Mouse (Mus musculus): ENCODE measurements around the gene Cdc42ep3.

Cdc42ep3 gene

DNA sequence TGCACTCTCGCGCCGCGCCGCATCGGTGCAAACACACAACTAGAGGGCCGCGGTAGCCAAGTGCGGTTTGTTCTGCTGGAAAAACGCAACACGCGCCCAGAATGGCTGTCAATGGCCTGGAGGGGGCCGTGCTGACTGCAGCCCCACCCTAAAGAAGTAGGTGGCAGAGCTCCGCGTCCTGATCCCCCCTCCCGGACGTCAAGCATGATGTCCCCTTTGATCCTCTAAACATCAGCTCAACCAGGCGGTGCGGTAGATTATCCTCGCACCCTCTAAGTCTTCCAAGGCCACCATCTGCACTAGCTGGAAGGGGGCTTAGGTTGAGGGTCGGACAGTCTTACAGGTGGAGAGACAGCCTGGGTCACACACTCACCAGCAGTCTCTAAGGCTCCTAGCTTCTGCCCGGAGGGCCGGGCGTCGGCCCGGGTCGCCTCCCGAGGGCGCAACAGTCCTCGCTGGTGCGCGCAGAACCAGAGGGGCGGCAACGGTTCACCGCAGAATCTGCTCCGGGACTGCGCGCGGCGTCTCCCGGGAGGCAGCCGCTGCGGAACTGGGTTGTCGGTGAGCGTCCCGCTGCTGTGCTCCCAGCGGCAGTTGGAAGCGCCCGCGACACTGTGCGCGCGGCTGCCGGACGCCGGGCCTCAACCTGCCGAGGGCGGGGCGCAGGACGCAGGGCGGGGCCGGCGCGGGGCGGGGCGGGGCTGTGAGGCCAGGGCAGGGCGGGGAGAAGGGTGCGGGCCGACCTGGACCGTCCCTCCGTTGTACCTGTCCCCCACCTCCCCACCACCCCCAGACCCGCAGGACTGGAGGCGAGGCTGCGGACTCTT, at the start of gene Cdc42ep3:
TSS of gene Cdc42ep3 (minus strand) at position 648 of the 827 bp plus-strand sequence.
- peak; percentile 79 for DNase-seq

GRCm38 (mm10) chr17:79400356-79400755, 45.5 kb upstream of the Cdc42ep3 start:
- no peak for DNase-seq

GRCm38 (mm10) chr17:79398416-79398815, 43.5 kb upstream of the Cdc42ep3 start:
- DNase-seq: no peak

GRCm38 (mm10) chr17:79394799-79395198, 39.9 kb upstream of the Cdc42ep3 start:
- no peak for DNase-seq

DNA sequence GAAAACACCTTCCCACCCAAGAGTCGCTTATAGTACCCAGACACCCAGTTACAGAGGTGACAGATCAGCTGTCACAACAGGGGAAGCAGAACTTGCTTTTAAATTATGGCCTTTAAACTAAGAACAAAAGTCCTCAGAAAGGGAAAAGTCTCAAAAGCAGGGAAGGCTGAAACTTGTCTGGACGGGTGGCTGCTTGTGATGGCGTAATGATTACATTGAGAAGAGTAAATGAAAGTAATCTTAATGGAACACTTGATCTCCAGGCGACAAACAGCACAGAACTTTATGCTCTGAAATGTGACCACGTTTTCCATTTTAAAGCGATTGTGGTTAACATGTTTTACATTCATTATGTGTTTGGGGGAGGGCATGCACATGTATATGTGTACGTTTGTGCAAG, 39.0 kb upstream of the Cdc42ep3 start:
- DNase-seq: no peak

DNA sequence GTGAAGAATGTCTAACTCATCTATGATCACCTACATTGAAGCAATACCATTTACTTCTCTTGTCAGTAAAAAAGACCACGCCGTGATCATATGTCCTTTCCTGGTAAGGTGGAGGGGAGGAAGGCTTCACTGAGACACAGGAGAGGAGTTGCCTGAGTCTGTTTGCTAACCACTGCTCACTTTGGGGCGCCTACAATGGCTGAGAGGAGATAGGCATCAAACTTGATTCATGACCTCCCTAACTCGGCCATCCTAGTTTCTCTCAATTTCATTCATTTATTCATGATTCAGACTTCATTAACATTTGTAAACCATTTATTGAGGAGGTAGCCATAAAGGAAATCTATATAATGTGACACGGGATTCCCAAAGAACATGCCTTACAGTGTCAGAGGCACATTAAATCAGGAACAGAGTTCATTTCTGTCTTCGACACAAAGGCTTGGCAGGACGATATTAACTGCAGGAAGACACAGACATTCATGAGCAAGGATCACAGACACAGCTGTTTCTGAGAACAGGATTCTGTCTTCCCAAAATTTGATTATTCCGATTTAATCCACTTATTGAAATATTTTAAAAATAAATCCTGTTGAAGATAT, 32.7 kb upstream of the Cdc42ep3 start:
- no peak for DNase-seq

GRCm38 (mm10) chr17:79381485-79381884, 26.6 kb upstream of the Cdc42ep3 start:
- no peak for DNase-seq

- DNase-seq: no peak
Observed at GRCm38 (mm10) chr17:79379191-79379590, 24.3 kb upstream of the Cdc42ep3 start.

DNA sequence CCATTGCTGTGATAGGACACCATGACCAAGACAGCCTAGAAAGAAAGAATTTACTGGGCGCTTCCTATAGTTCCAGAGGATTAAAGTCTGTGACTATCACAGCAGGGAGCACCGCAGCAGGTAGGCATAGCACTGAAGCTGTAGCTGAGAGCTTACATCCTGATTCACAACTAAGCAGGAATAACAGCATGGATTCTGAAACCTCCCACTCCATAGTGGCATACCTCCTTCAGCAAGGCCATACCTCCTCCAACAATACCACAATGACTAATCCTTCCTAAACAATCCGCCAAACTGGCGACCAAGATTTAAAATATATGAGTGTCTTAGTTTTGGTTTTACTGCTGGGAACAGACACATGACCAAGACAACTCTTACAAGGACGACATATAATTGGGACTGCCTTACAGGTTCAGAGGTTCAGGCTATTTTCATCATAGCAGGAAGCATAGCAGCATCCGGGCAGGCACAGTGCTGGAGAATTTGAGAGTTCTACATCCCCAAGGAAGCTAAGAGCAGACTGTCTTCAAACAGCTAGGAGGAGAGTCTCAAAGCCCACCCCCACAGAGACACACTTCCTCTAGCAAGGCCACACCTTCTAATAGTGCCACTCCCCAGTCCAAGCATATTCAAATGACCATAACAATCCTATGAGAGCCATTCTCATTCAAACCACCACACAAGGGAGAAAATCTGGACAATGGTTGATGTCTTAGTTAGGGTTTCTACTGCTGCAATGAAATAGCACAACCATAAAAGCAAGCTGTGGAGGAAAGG, 21.7 kb upstream of the Cdc42ep3 start:
- DNase-seq: no peak

GRCm38 (mm10) chr17:79372973-79373372, 18.1 kb upstream of the Cdc42ep3 start:
- DNase-seq: no peak

DNA sequence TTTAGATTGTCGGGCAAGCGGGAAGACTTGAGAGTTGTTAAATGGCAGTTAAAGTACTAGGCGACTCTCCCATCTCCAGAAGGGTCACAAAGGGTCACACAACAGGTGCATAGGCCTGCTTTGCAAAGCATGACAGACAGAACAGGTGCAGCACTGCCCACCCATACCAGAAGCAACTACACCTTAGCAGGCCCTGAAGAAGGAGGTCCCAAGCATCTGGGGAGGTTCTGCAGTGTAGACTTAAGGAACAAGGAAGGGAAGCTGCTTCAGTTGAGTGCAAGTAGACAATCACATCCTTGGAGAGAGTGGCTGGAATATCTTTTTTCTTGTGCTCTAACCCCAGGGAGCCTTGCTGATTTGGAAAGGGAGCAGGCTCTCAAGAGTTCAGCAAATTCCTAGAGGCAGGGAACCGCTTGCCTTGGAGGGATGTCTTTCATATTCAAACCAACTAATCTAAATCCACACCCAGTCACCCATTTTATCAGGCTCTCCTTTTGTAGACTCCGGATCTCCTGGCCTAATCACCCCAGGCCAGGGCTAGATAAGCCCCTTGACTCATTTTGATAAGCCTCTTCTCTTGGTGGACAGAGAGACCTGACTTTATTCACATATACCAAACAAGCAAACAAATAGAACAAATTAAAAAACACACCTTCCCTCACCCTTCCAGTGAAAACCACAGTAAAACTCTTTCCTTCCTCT, 10.0 kb upstream of the Cdc42ep3 start:
- no peak for DNase-seq

DNA sequence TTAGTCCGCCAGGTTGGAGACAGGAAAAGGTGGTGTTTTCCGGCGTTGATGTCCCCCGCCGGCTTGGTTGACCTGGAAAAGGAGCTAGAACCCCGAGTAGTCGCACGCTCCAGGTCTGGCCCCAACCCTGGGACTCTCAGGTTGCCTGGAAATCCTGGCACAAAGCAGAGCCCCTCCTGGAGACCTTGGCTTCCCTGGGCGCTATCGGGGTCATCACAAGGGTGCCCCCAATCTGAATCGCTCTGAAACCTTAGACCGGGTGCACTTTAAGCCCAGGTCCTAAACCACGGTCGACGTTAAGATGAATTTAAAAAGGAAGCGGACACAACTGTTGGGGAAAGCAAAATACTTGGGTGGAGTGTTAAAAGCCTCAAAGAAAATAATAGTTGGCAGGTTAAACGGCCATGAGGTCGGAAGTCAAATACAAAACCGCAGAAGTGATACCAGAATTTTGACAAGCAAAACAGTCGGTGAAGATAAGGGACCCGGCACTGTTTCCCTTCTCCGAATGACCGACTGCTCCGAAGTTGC, 1.2 kb upstream of the Cdc42ep3 start:
- DNase-seq: no peak

GRCm38 (mm10) chr17:79355271-79355991, 540 bp upstream of the Cdc42ep3 start:
- peak; percentile 80 for DNase-seq

DNA sequence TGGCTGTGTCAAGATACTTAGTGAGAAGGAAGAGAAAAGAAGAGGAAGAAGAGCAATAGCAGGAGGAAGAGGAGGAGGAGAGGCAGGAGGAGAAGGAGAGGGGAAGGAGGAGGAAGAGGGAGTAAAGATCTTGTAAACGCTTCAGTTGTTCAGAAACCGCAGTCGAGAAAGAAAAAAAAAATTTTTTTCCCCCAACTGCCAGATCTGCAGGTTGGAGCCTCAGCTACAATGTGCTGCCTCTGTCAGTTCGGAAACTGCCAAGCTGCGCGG, 782 bp downstream of the Cdc42ep3 start:
- no peak for DNase-seq

DNA sequence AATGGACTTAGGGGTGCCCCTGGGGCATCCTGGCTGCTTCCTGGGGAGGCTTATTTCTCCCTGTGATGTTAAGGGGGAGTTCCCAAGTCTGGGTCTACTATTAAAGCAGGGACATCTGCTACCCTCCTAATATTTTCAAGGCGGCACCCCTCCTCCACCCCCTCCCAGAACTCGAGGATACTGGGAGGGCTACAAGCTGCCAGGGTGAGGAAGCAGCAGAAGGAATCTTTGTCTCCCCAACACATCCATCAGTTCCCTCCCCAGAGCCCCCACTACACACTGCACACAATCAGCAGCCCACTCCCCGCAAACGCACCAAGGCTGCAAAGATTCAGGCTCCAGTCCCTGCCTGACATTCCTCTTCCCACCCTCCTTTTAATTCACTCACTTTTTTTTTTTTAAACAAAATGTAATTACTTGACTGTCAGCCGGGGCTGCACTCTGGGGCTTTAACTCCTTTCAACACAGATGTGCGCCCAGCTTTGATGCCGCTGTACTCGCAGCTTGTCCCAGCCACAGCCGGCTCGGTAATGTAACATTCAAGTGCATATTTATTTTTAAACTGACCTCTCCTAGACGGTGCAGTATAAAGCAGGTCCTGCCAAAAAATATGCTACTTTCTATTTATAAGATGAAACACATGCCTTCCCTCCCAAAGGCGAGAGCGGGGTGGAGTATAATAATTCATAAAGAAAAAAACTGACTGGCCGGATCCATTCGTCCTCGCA, 1.3 kb downstream of the Cdc42ep3 start:
- peak; percentile 20 for DNase-seq

GRCm38 (mm10) chr17:79350751-79351191, 4.1 kb downstream of the Cdc42ep3 start:
- DNase-seq: no peak

- DNase-seq: no peak
Observed at GRCm38 (mm10) chr17:79349371-79349770, 5.5 kb downstream of the Cdc42ep3 start.

- no peak for DNase-seq
Observed at GRCm38 (mm10) chr17:79347920-79348589, 6.8 kb downstream of the Cdc42ep3 start.

GRCm38 (mm10) chr17:79347291-79347690, 7.6 kb downstream of the Cdc42ep3 start:
- no peak for DNase-seq

DNA sequence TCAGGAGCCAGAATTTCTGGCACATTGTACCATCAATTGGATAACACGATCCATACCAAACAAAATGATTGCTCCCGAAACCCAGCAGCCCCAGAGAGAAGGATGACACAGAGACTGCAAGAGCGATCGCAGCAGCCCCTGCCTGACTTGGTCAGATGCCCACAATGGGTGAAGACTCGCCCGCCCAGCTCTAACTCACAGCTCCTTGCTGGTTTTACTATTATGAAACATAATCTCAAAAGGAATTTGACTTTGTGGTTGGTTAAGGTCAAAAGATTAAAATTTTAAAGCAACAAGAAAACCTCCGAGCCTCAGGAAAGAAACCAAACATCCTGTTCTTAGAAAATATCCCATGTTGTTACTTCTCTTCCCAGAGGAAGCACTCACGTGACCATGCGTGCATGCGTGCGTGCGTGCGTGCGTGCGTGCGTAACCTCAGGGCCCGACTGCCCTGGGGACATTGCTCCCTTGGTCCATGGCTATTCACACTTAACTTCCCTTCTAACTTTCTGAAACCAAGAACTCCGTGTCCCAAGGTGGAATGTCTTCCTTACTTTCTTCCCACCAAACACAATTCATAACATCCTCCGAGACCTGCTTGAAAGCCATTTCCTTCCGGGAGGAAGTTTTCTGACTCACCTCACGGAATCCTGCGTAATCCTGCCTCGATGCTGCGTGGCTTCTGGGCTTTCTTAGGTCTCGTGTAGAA, 9.7 kb downstream of the Cdc42ep3 start:
- no peak for DNase-seq

Measured in cerebellum, adult 8-10 months (tissue).